Mouse (Mus musculus) bone marrow, adult 2 months (tissue): ENCODE results near the gene Abca5.

Experiments
- CTCF ChIP-seq: fragments of 200-500 bp; IDR thresholded peaks from 2 replicates; pipeline ENCODE4 v1.5.1; 2011; ENCODE audit warnings: low read length, control low read depth; ENCODE audit not compliant: control insufficient read depth, insufficient read depth
- POLR2A ChIP-seq: fragments of 200-500 bp; IDR thresholded peaks from 2 replicates; pipeline ENCODE4 v1.6.1; 2011; ENCODE audit warnings: low read depth, mild to moderate bottlenecking, control low read depth, low read length, borderline replicate concordance; ENCODE audit not compliant: control insufficient read depth

DNA sequence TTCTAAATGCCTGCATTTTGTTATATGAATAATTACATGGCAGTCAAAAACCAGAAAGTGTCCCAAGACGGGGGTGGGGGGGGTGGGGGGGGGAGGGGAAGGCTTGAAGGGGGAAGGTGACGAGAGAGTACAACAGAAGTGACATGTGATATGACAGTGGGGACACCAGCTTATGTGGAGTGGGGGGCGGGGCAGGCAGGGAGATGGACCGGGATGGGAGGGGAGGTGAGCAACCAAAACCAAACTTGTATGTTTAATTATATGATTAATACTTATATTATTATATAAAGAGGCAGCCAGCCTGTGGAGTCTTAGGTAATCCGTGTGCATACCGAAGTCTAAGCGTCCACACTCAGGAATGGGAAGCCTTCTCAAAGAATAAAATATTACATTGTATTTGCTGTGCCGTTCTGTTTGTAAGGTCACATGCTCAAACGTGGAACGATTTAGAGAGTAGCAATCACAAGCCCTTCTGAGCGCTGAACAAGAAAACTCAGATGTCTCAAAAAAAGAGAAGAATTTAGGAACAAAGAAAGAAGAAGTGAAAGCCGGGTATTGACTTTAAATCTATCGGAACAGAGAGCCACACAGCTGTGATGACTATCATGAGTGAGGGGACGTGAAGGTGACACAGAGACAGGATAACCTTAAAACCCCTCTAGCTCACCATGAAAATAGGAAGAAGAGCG lies 34.9 kb upstream of the Abca5 start:
- TF ChIP-seq POLR2A (no peak), CTCF (no peak)
